Mouse (Mus musculus) MEL (cell line): ENCODE data around the gene Jmjd1c. TPM values are rescaled to one million over a fixed set of nuclear protein-coding genes. Genes with fewer than 3 reads are reported as not detected.

Source experiments
- DNase-seq: peaks from one replicate; pipeline ENCODE4 v3.0.0; 2011; ENCODE audit warnings: low read depth, low spot score
- H3K27ac ChIP-seq: 2 replicates; pipeline ENCODE4 v1.5.1; 2012; ENCODE audit warnings: low read depth, mild to moderate bottlenecking, control low read depth, low read length, moderate library complexity; ENCODE audit not compliant: control insufficient read depth
- H3K27me3 ChIP-seq, 2 experiments: fragments of 150-350 bp in 1 of 2; sonication (generic) in 1 of 2; 2 replicates each; pipeline ENCODE4 v1.6.1; 2012; ENCODE audit warnings: low read length in 2 of 2, mild to moderate bottlenecking in 2 of 2, improper control_type of control experiment in 1 of 2, moderate library complexity in 1 of 2; ENCODE audit not compliant: insufficient read depth in 2 of 2, control insufficient read depth in 1 of 2
- H3K36me3 ChIP-seq, 2 experiments: 2 replicates each; pipeline ENCODE4 v1.6.1; 2012 to 2014; ENCODE audit warnings: low read length in 2 of 2, improper control_type of control experiment in 1 of 2, inconsistent platforms in 1 of 2, mild to moderate bottlenecking in 1 of 2; ENCODE audit not compliant: insufficient read depth in 2 of 2, control insufficient read depth in 1 of 2
- H3K4me1 ChIP-seq, 2 experiments: fragments of 150-350 bp in 1 of 2; sonication (generic) in 1 of 2; 2 replicates each; pipeline ENCODE4 v1.6.1; 2012; ENCODE audit warnings: low read length in 2 of 2, improper control_type of control experiment in 1 of 2, mild to moderate bottlenecking in 1 of 2; ENCODE audit not compliant: insufficient read depth in 2 of 2, control insufficient read depth in 1 of 2
- H3K4me3 ChIP-seq, 2 experiments: fragments of 150-350 bp in 1 of 2; sonication (generic) in 1 of 2; 2 replicates each; pipeline ENCODE4 v1.5.1; 2012; ENCODE audit warnings: low read depth in 2 of 2, low read length in 2 of 2, mild to moderate bottlenecking in 2 of 2, moderate library complexity in 2 of 2, control low read depth in 1 of 2, improper control_type of control experiment in 1 of 2; ENCODE audit not compliant: control insufficient read depth in 1 of 2, insufficient read depth in 1 of 2
- H3K79me2 ChIP-seq: 2 replicates; pipeline ENCODE4 v1.6.1; 2012; ENCODE audit warnings: mild to moderate bottlenecking, low read length, moderate library complexity; ENCODE audit not compliant: control insufficient read depth, poor library complexity, insufficient read depth
- H3K9ac ChIP-seq: 2 replicates; pipeline ENCODE4 v1.6.1; 2012; ENCODE audit warnings: low read depth, mild to moderate bottlenecking, control low read depth, low read length, moderate library complexity; ENCODE audit not compliant: control insufficient read depth, poor library complexity, severe bottlenecking
- H3K9me3 ChIP-seq: fragments of 150-350 bp; sonication (generic); replicated peaks from 2 replicates; pipeline ENCODE4 v1.6.1; 2012; ENCODE audit warnings: mild to moderate bottlenecking, low read length, improper control_type of control experiment, moderate library complexity; ENCODE audit not compliant: insufficient read depth
- BHLHE40 ChIP-seq: IDR thresholded peaks from 2 replicates; pipeline ENCODE4 v1.6.1; 2012; ENCODE audit warnings: low read depth, mild to moderate bottlenecking, inconsistent platforms, low read length, improper control_type of control experiment, borderline replicate concordance
- CTCF ChIP-seq, 3 experiments: IDR thresholded peaks in 2 of 3; conservative IDR thresholded peaks in 1 of 3; 2 replicates each; pipeline ENCODE4 v1.5.1; 2011 to 2012; ENCODE audit warnings: low read length in 3 of 3, low read depth in 2 of 3, mild to moderate bottlenecking in 2 of 3, improper control_type of control experiment in 1 of 3, inconsistent platforms in 1 of 3, mixed read lengths in 1 of 3, moderate library complexity in 1 of 3; ENCODE audit not compliant: control insufficient read depth in 1 of 3, insufficient read depth in 1 of 3, poor library complexity in 1 of 3, severe bottlenecking in 1 of 3
- E2F4 ChIP-seq: IDR thresholded peaks from 2 replicates; pipeline ENCODE4 v1.6.1; 2011; ENCODE audit warnings: low read depth, low read length, improper control_type of control experiment, borderline replicate concordance
- ETS1 ChIP-seq: IDR thresholded peaks from 2 replicates; pipeline ENCODE4 v1.6.1; 2012; ENCODE audit warnings: low read depth, mild to moderate bottlenecking, inconsistent platforms, low read length, improper control_type of control experiment, moderate library complexity
- GABPA ChIP-seq: IDR thresholded peaks from 2 replicates; pipeline ENCODE4 v1.6.1; 2012; ENCODE audit warnings: low read depth, mild to moderate bottlenecking, inconsistent platforms, low read length, improper control_type of control experiment, moderate library complexity
- GATA1 ChIP-seq: IDR thresholded peaks from 2 replicates; pipeline ENCODE4 v1.6.1; 2011; ENCODE audit warnings: low read depth, low read length, improper control_type of control experiment
- JUND ChIP-seq: IDR thresholded peaks from 2 replicates; pipeline ENCODE4 v1.6.1; 2011; ENCODE audit warnings: low read depth, mild to moderate bottlenecking, improper control_type of control experiment, low read length
- KAT2A ChIP-seq: conservative IDR thresholded peaks from 2 replicates; pipeline ENCODE4 v1.6.1; 2012; ENCODE audit warnings: low read depth, low read length, improper control_type of control experiment, inconsistent platforms
- MAFK ChIP-seq: IDR thresholded peaks from 2 replicates; pipeline ENCODE4 v1.6.1; 2011; ENCODE audit warnings: low read depth, mild to moderate bottlenecking, low read length, improper control_type of control experiment, borderline replicate concordance
- MAX ChIP-seq: IDR thresholded peaks from 2 replicates; pipeline ENCODE4 v1.6.1; 2011; ENCODE audit warnings: low read length, improper control_type of control experiment
- MAZ ChIP-seq: IDR thresholded peaks from 2 replicates; pipeline ENCODE4 v1.6.1; 2012; ENCODE audit warnings: low read depth, mild to moderate bottlenecking, inconsistent platforms, low read length, improper control_type of control experiment
- MXI1 ChIP-seq: IDR thresholded peaks from 2 replicates; pipeline ENCODE4 v1.6.1; 2011; ENCODE audit warnings: mild to moderate bottlenecking, low read depth, low read length, improper control_type of control experiment
- MYC ChIP-seq: IDR thresholded peaks from 2 replicates; pipeline ENCODE4 v1.6.1; 2011; ENCODE audit warnings: low read depth, mild to moderate bottlenecking, low read length, improper control_type of control experiment, moderate library complexity
- NELFE ChIP-seq: IDR thresholded peaks from 2 replicates; pipeline ENCODE4 v1.6.1; 2011; ENCODE audit warnings: low read depth, low read length, improper control_type of control experiment
- NRF1 ChIP-seq: IDR thresholded peaks from 2 replicates; pipeline ENCODE4 v1.6.1; 2014; ENCODE audit warnings: low read depth, mild to moderate bottlenecking, inconsistent platforms, low read length, improper control_type of control experiment, moderate library complexity; ENCODE audit not compliant: poor library complexity, insufficient read depth, severe bottlenecking
- POLR2AphosphoS2 ChIP-seq: IDR thresholded peaks from 2 replicates; pipeline ENCODE4 v1.6.1; 2011; ENCODE audit warnings: low read length, improper control_type of control experiment
- RAD21 ChIP-seq: IDR thresholded peaks from 2 replicates; pipeline ENCODE4 v1.6.1; 2011; ENCODE audit warnings: mild to moderate bottlenecking, low read depth, low read length, improper control_type of control experiment
- RCOR1 ChIP-seq: IDR thresholded peaks from 2 replicates; pipeline ENCODE4 v1.6.1; 2012; ENCODE audit warnings: low read depth, mild to moderate bottlenecking, inconsistent platforms, low read length, improper control_type of control experiment
- SMC3 ChIP-seq: IDR thresholded peaks from 2 replicates; pipeline ENCODE4 v1.6.1; 2011; ENCODE audit warnings: low read depth, low read length, improper control_type of control experiment
- TAL1 ChIP-seq: IDR thresholded peaks from 2 replicates; pipeline ENCODE4 v1.6.1; 2012; ENCODE audit warnings: mild to moderate bottlenecking, inconsistent platforms, low read length, moderate library complexity, mixed read lengths
- TBP ChIP-seq: IDR thresholded peaks from 2 replicates; pipeline ENCODE4 v1.8.0; 2011; ENCODE audit warnings: low read depth, low read length, improper control_type of control experiment
- TCF12 ChIP-seq: IDR thresholded peaks from 2 replicates; pipeline ENCODE4 v1.6.1; 2014; ENCODE audit warnings: low read depth, mild to moderate bottlenecking, inconsistent platforms, low read length, improper control_type of control experiment, moderate library complexity
- UBTF ChIP-seq: IDR thresholded peaks from 2 replicates; pipeline ENCODE4 v1.6.1; 2012; ENCODE audit warnings: low read depth, mild to moderate bottlenecking, inconsistent platforms, low read length, improper control_type of control experiment, moderate library complexity, borderline replicate concordance; ENCODE audit not compliant: insufficient read depth
- USF1 ChIP-seq: IDR thresholded peaks from 2 replicates; pipeline ENCODE4 v1.6.1; 2014; ENCODE audit warnings: low read depth, mild to moderate bottlenecking, inconsistent platforms, low read length, improper control_type of control experiment, moderate library complexity
- USF2 ChIP-seq, 2 experiments: IDR thresholded peaks; 2 replicates each; pipeline ENCODE4 v1.6.1; 2011 to 2012; ENCODE audit warnings: improper control_type of control experiment in 2 of 2, low read length in 2 of 2, borderline replicate concordance in 1 of 2, inconsistent platforms in 1 of 2, low read depth in 1 of 2, mild to moderate bottlenecking in 1 of 2; ENCODE audit not compliant: insufficient read depth in 1 of 2
- ZKSCAN1 ChIP-seq: IDR thresholded peaks from 2 replicates; pipeline ENCODE4 v1.6.1; 2012; ENCODE audit warnings: low read depth, mild to moderate bottlenecking, inconsistent platforms, low read length, improper control_type of control experiment, moderate library complexity
- ZMIZ1 ChIP-seq: IDR thresholded peaks from 2 replicates; pipeline ENCODE4 v1.6.1; 2012; ENCODE audit warnings: low read depth, mild to moderate bottlenecking, inconsistent platforms, low read length, improper control_type of control experiment, moderate library complexity
- ZNF384 ChIP-seq: IDR thresholded peaks from 2 replicates; pipeline ENCODE4 v1.6.1; 2012; ENCODE audit warnings: low read depth, mild to moderate bottlenecking, inconsistent platforms, low read length, improper control_type of control experiment
- polyA plus RNA-seq, 2 experiments: library from polyadenylated mRNA; stranded (reverse) in 1 of 2; unstranded in 1 of 2; fragments of >175 nt in 1 of 2; fragments of >200 nt in 1 of 2; gene quantifications; 2 replicates each; pipeline versions ENCODE4 v1.2.1 to v1.2.4; 2012; ENCODE audit warnings: low replicate concordance in 2 of 2, low read depth in 1 of 2; ENCODE audit not compliant: insufficient read length in 2 of 2, insufficient read depth in 1 of 2, missing spikeins in 1 of 2
- total RNA-seq: library from RNA; depleted of rRNA; stranded (reverse); fragments of 300-350 nt; gene quantifications from 2 replicates; pipeline ENCODE4 v1.2.3, GENCODE M21; 2012

The Jmjd1c gene
- total and polyA plus RNA-seq, 3 experiments: 10.6 to 62.3 (median 15.2) TPM

GRCm38 (mm10) chr10:67073577-67073976 lies 22.3 kb upstream of the Jmjd1c start:
- Histone ChIP-seq H3K9ac (no peak overlapping the region), H3K4me1 (no peaks in the 10 kb centered on the region), H3K36me3 (no peaks in the 10 kb centered on the region), H3K4me3 (no peak overlapping the region), H3K27me3 (no peaks in the 10 kb centered on the region; a peak in 1 of 4 replicates), H3K79me2 (no peaks in the 10 kb centered on the region), H3K9me3 (no peaks in the 10 kb centered on the region), H3K27ac (no peak overlapping the region)
- DNase-seq: no peak
- TF ChIP-seq CTCF (IDR thresholded peaks at IDR 0.05 in 2 of 3, conservative IDR thresholded peaks at IDR 0.05 in 1 of 3; ENCODE audit: control insufficient read depth in 1 of 3, insufficient read depth in 1 of 3, low read depth in 2 of 3, low read length in 3 of 3, poor library complexity in 1 of 3, severe bottlenecking in 1 of 3) (no peak), E2F4 (no peak), KAT2A (no peak), SMC3 (no peak), MAX (no peak), GABPA (no peak), MAFK (no peak), UBTF (no peak), USF1 (no peak), ETS1 (no peak), JUND (no peak), ZKSCAN1 (no peak), MXI1 (no peak), MYC (no peak), TAL1 (no peak)

DNA sequence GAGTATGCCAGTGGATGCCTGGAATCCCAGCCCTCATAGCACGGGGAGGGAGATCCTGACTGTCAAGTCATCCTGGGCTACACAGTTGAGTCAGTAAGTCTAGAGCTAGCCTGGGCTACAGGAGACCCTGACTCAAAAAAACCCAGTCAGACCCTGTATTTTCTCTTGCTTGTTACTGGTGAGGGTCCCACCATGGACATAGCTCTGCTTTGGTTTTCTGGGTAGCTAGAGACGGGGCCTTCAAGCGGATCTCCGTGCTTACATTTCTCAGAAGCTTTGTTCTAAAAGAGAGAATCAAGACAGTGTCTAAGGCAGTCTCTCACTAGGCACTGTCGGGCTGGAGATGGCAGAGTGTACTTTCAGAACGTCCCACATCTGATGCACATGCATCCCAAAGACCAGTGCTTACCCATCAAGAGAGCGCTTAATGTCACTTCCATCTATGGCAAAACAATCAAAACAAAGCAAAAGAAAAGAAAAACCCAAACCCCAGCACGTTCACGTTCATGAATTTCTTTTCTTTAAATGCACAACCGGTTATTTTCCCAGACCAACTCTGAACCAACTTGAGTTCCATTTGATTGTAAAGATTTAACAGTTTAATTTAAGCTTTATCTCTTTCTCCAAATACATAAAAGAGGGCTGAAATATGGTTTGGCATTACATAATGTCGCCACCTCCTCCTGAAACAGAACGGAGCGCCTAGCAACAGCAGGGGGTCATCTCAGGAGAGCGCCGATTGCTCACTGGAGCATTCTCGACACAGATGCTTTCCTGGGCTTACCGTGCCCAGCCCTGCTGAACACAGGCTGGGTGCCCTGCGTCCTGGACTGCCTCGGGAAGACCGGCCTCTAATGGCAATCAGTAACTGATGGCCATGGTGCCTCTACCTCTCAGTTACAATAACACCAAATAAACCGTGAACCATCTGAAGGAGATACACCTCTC lies 19.7 kb upstream of the Jmjd1c start:
- H3K36me3 ChIP-seq: no peaks in the 10 kb centered on the region
- H3K4me3 ChIP-seq: no peak overlapping the region
- no peak overlapping the region for H3K27ac ChIP-seq
- H3K9me3 ChIP-seq: no peaks in the 10 kb centered on the region
- no peaks in the 10 kb centered on the region for H3K4me1 ChIP-seq
- no peak overlapping the region for H3K9ac ChIP-seq
- no peaks in the 10 kb centered on the region for H3K79me2 ChIP-seq
- DNase-seq: no peak
- TF ChIP-seq NRF1: no peak
- no peak for TF ChIP-seq RAD21
- no peak for TF ChIP-seq TAL1
- TF ChIP-seq ETS1: no peak
- TF ChIP-seq POLR2AphosphoS2: no peak
- TF ChIP-seq MYC: no peak
- no peak for TF ChIP-seq TBP
- TF ChIP-seq NELFE: no peak
- no peak for TF ChIP-seq USF2 (IDR thresholded peaks at IDR 0.05; ENCODE audit: borderline replicate concordance in 1 of 2, insufficient read depth in 1 of 2, low read depth in 1 of 2, low read length in 2 of 2)
- TF ChIP-seq GATA1: no peak
- no peak for TF ChIP-seq MAZ
- TF ChIP-seq RCOR1: no peak
- no peak for TF ChIP-seq USF1
- no peak for TF ChIP-seq ZNF384
- no peak for TF ChIP-seq GABPA
- TF ChIP-seq ZKSCAN1: no peak
- TF ChIP-seq TCF12: no peak
- no peak for TF ChIP-seq BHLHE40
- no peak for TF ChIP-seq SMC3
- TF ChIP-seq ZMIZ1: no peak
- H3K27me3 ChIP-seq: no peaks in the 10 kb centered on the region; a peak in 1 of 4 replicates
